Mouse (Mus musculus): ENCODE results near the gene Clic3. TPM values are rescaled to one million over a fixed set of nuclear protein-coding genes. Genes with fewer than 3 reads are reported as not detected.

The Clic3 gene
- total and polyA plus RNA-seq, 3 experiments: 0.15 to 0.27 TPM; not detected in 1

GRCm38 (mm10) chr2:25421896-25422295 lies 34.7 kb upstream of the Clic3 start:
- no peaks in the 10 kb centered on the region for H3K9me3 ChIP-seq (replicated peaks; ENCODE audit: insufficient read depth, low read length)
- DNase-seq (ENCODE audit: low read depth, low spot score): peak; percentile 76
- H3K27me3 ChIP-seq (ENCODE audit: control insufficient read depth in 1 of 2, insufficient read depth in 2 of 2, low read length in 2 of 2): peaks cover 1 to 4% of the 10 kb centered on the region in 2 experiments; a peak in 2 of 4 replicates
- no peak overlapping the region for H3K27ac ChIP-seq (ENCODE audit: control insufficient read depth, low read depth, low read length)
- peaks cover 10 to 16% of the 10 kb centered on the region in 2 experiments for H3K4me1 ChIP-seq (ENCODE audit: control insufficient read depth in 1 of 2, insufficient read depth in 2 of 2, low read length in 2 of 2)
- H3K9ac ChIP-seq (ENCODE audit: control insufficient read depth, low read depth, low read length, poor library complexity, severe bottlenecking): no peak overlapping the region
- H3K36me3 ChIP-seq (ENCODE audit: control insufficient read depth in 1 of 2, insufficient read depth in 2 of 2, low read length in 2 of 2): peaks cover 0 to 3% of the 10 kb centered on the region in 2 experiments; a peak in 2 of 4 replicates
- TF ChIP-seq SIN3A (IDR thresholded peaks at IDR 0.05; ENCODE audit: low read length): peak; percentile 31; the same call in 1 of the 2 replicates
- TF ChIP-seq MAZ (IDR thresholded peaks at IDR 0.05; ENCODE audit: low read depth, low read length): peak; percentile 80; the same call in 1 of the 2 replicates
- TF ChIP-seq MYC (IDR thresholded peaks at IDR 0.05; ENCODE audit: low read depth, low read length): no peak
- no peak for TF ChIP-seq JUND (IDR thresholded peaks at IDR 0.05; ENCODE audit: low read depth, low read length)
- TF ChIP-seq MAFK (IDR thresholded peaks at IDR 0.05; ENCODE audit: borderline replicate concordance, low read depth, low read length): no peak
- peak; percentile 51 to 78 (median 77) for TF ChIP-seq CTCF (IDR thresholded peaks at IDR 0.05 in 2 of 3, conservative IDR thresholded peaks at IDR 0.05 in 1 of 3; ENCODE audit: control insufficient read depth in 1 of 3, insufficient read depth in 1 of 3, low read depth in 2 of 3, low read length in 3 of 3, poor library complexity in 1 of 3, severe bottlenecking in 1 of 3)
- peak; percentile 59 for TF ChIP-seq ZC3H11A (IDR thresholded peaks at IDR 0.05; ENCODE audit: low read depth, low read length)
- TF ChIP-seq RAD21 (IDR thresholded peaks at IDR 0.05; ENCODE audit: low read depth, low read length): peak; percentile 62
- TF ChIP-seq UBTF (IDR thresholded peaks at IDR 0.05; ENCODE audit: borderline replicate concordance, insufficient read depth, low read depth, low read length): no peak
- TF ChIP-seq SMC3 (IDR thresholded peaks at IDR 0.05; ENCODE audit: low read depth, low read length): peak; percentile 78
- TF ChIP-seq CHD2 (IDR thresholded peaks at IDR 0.05; ENCODE audit: low read length): peak; percentile 52
- no peak for TF ChIP-seq BHLHE40 (IDR thresholded peaks at IDR 0.05; ENCODE audit: borderline replicate concordance, low read depth, low read length)
- no peak overlapping the region for H3K4me3 ChIP-seq (ENCODE audit: control insufficient read depth in 1 of 2, insufficient read depth in 1 of 2, low read depth in 2 of 2, low read length in 2 of 2)
- no peaks in the 10 kb centered on the region for H3K79me2 ChIP-seq (ENCODE audit: control insufficient read depth, insufficient read depth, low read length, poor library complexity)

GRCm38 (mm10) chr2:25422587-25423410 lies 33.8 kb upstream of the Clic3 start, which contains the start of gene Fut7:
Gene Fut7, plus strand, starts transcription at chr2:25423267.
- 0 out of 2 replicates have a peak, but pooled peaks have one; percentile 21 for TF ChIP-seq ELF1 (IDR thresholded peaks at IDR 0.05; ENCODE audit: low read depth, low read length)
- TF ChIP-seq CTCF (IDR thresholded peaks at IDR 0.05 in 2 of 3, conservative IDR thresholded peaks at IDR 0.05 in 1 of 3; ENCODE audit: control insufficient read depth in 1 of 3, insufficient read depth in 1 of 3, low read depth in 2 of 3, low read length in 3 of 3, poor library complexity in 1 of 3, severe bottlenecking in 1 of 3): no peak; a peak in 1 of 6 replicates
- Histone ChIP-seq H3K4me3 (ENCODE audit: control insufficient read depth in 1 of 2, insufficient read depth in 1 of 2, low read depth in 2 of 2, low read length in 2 of 2) (peak within 1 kb of the TSS in 1 of 2 experiments; percentile 55; a peak in 3 of 4 replicates), H3K27me3 (ENCODE audit: control insufficient read depth in 1 of 2, insufficient read depth in 2 of 2, low read length in 2 of 2) (peaks cover 0 to 1% of the 10 kb centered on the region in 2 experiments; a peak in 1 of 4 replicates), H3K79me2 (ENCODE audit: control insufficient read depth, insufficient read depth, low read length, poor library complexity) (no peaks in the 10 kb centered on the region), H3K9me3 (replicated peaks; ENCODE audit: insufficient read depth, low read length) (no peaks in the 10 kb centered on the region), H3K4me1 (ENCODE audit: control insufficient read depth in 1 of 2, insufficient read depth in 2 of 2, low read length in 2 of 2) (peaks cover 10 to 24% of the 10 kb centered on the region in 2 experiments), H3K36me3 (ENCODE audit: control insufficient read depth in 1 of 2, insufficient read depth in 2 of 2, low read length in 2 of 2) (peaks cover 0 to 4% of the 10 kb centered on the region in 2 experiments; a peak in 2 of 4 replicates), H3K9ac (ENCODE audit: control insufficient read depth, low read depth, low read length, poor library complexity, severe bottlenecking) (peak within 1 kb of the TSS; percentile 52), H3K27ac (ENCODE audit: control insufficient read depth, low read depth, low read length) (no peak within 1 kb of the TSS)
- DNase-seq (ENCODE audit: low read depth, low spot score): peak; percentile 35
